Mouse (Mus musculus) CH12.LX (cell line): ENCODE results near the gene Kank1. TPM values are rescaled to one million over a fixed set of nuclear protein-coding genes. Genes with fewer than 3 reads are reported as not detected.

ENCODE experiments used
- DNase-seq: peaks from one replicate; pipeline ENCODE4 v3.0.0-alpha.2; 2013; ENCODE audit errors: extremely low read depth
- H3K27ac ChIP-seq: 2 replicates; pipeline ENCODE4 v1.5.1; 2012; ENCODE audit warnings: low read depth, mild to moderate bottlenecking, control low read depth, moderate library complexity; ENCODE audit not compliant: insufficient read depth
- H3K27me3 ChIP-seq: replicated peaks from 2 replicates; pipeline ENCODE3; 2012; ENCODE audit warnings: inconsistent platforms
- H3K36me3 ChIP-seq, 2 experiments: replicated peaks in 1 of 2; 2 replicates each; pipeline versions ENCODE3 to v1.6.1; 2012; ENCODE audit warnings: inconsistent platforms in 1 of 2, low read length in 1 of 2, mild to moderate bottlenecking in 1 of 2, mixed read lengths in 1 of 2, moderate library complexity in 1 of 2; ENCODE audit not compliant: control insufficient read depth in 1 of 2, insufficient read depth in 1 of 2
- H3K4me1 ChIP-seq, 2 experiments: 2 replicates each; pipeline ENCODE4 v1.6.1; 2012; ENCODE audit warnings: inconsistent platforms in 1 of 2, moderate library complexity in 1 of 2; ENCODE audit not compliant: insufficient read depth in 2 of 2, control insufficient read depth in 1 of 2
- H3K4me2 ChIP-seq: 2 replicates; pipeline ENCODE4 v1.6.1; 2012; ENCODE audit warnings: low read depth, mild to moderate bottlenecking, control low read depth; ENCODE audit not compliant: poor library complexity, insufficient read depth, severe bottlenecking
- H3K4me3 ChIP-seq, 3 experiments: fragments of 150-350 bp in 1 of 3; sonication (generic) in 1 of 3; replicated peaks in 1 of 3; 2 replicates each; pipeline versions ENCODE3 to v1.5.1; 2011 to 2012; ENCODE audit warnings: low read depth in 2 of 3, low read length in 2 of 3, mild to moderate bottlenecking in 2 of 3, moderate library complexity in 2 of 3, control low read depth in 1 of 3, improper control_type of control experiment in 1 of 3, inconsistent platforms in 1 of 3, mixed read lengths in 1 of 3; ENCODE audit not compliant: poor library complexity in 1 of 3
- H3K79me2 ChIP-seq: replicated peaks from 2 replicates; pipeline ENCODE4 v1.6.1; 2012; ENCODE audit warnings: mild to moderate bottlenecking, moderate library complexity; ENCODE audit not compliant: control insufficient read depth, poor library complexity, insufficient read depth, severe bottlenecking; ENCODE audit errors: extremely low read depth
- H3K9ac ChIP-seq: 2 replicates; pipeline ENCODE4 v1.6.1; 2012; ENCODE audit warnings: low read depth, mild to moderate bottlenecking, control low read depth, moderate library complexity; ENCODE audit not compliant: insufficient read depth
- H3K9me3 ChIP-seq: replicated peaks from 2 replicates; pipeline ENCODE3; 2012; ENCODE audit warnings: low read length, inconsistent platforms, mixed read lengths
- BHLHE40 ChIP-seq: IDR thresholded peaks from 2 replicates; pipeline ENCODE4 v1.6.1; 2011; ENCODE audit warnings: mild to moderate bottlenecking, low read depth, low read length, improper control_type of control experiment
- CHD2 ChIP-seq: IDR thresholded peaks from 2 replicates; pipeline ENCODE4 v1.6.1; 2011; ENCODE audit warnings: low read length, improper control_type of control experiment
- E2F4 ChIP-seq: IDR thresholded peaks from 2 replicates; pipeline ENCODE4 v1.6.1; 2011; ENCODE audit warnings: low read depth, low read length, improper control_type of control experiment; ENCODE audit not compliant: insufficient replicate concordance
- EP300 ChIP-seq: IDR thresholded peaks from 2 replicates; pipeline ENCODE4 v1.6.1; 2011; ENCODE audit warnings: low read length, improper control_type of control experiment
- ETS1 ChIP-seq: conservative IDR thresholded peaks from 2 replicates; pipeline ENCODE4 v1.6.1; 2012; ENCODE audit warnings: low read depth, mild to moderate bottlenecking, inconsistent platforms, low read length, improper control_type of control experiment, moderate library complexity
- HCFC1 ChIP-seq: IDR thresholded peaks from 2 replicates; pipeline ENCODE4 v1.6.1; 2012; ENCODE audit warnings: low read depth, mild to moderate bottlenecking, inconsistent platforms, low read length, improper control_type of control experiment
- JUN ChIP-seq: IDR thresholded peaks from 2 replicates; pipeline ENCODE4 v1.6.1; 2011; ENCODE audit warnings: low read depth, mild to moderate bottlenecking, low read length, improper control_type of control experiment, moderate library complexity; ENCODE audit not compliant: insufficient read depth
- JUND ChIP-seq: conservative IDR thresholded peaks from 2 replicates; pipeline ENCODE4 v1.6.1; 2011; ENCODE audit warnings: low read depth, low read length, improper control_type of control experiment
- MAFK ChIP-seq: IDR thresholded peaks from 2 replicates; pipeline ENCODE4 v1.6.1; 2011; ENCODE audit warnings: low read length, improper control_type of control experiment; ENCODE audit not compliant: insufficient replicate concordance
- MAX ChIP-seq: IDR thresholded peaks from 2 replicates; pipeline ENCODE4 v1.6.1; 2011; ENCODE audit warnings: low read length, improper control_type of control experiment
- MAZ ChIP-seq: IDR thresholded peaks from 2 replicates; pipeline ENCODE4 v1.6.1; 2012; ENCODE audit warnings: low read depth, mild to moderate bottlenecking, inconsistent platforms, low read length, improper control_type of control experiment, moderate library complexity
- MEF2A ChIP-seq: IDR thresholded peaks from 2 replicates; pipeline ENCODE4 v1.6.1; 2014; ENCODE audit warnings: low read depth, mild to moderate bottlenecking, inconsistent platforms, low read length, improper control_type of control experiment, borderline replicate concordance
- PAX5 ChIP-seq: IDR thresholded peaks from 2 replicates; pipeline ENCODE4 v1.6.1; 2012; ENCODE audit warnings: low read length, inconsistent platforms, mixed read lengths
- POLR2A ChIP-seq: IDR thresholded peaks from 2 replicates; pipeline ENCODE4 v1.6.1; 2011; ENCODE audit warnings: low read depth, mild to moderate bottlenecking, improper control_type of control experiment, low read length
- POLR2AphosphoS2 ChIP-seq: IDR thresholded peaks from 2 replicates; pipeline ENCODE4 v1.6.1; 2011; ENCODE audit warnings: low read depth, low read length, improper control_type of control experiment
- RAD21 ChIP-seq: IDR thresholded peaks from 2 replicates; pipeline ENCODE4 v1.6.1; 2011; ENCODE audit warnings: low read depth, mild to moderate bottlenecking, low read length, improper control_type of control experiment, moderate library complexity
- SIN3A ChIP-seq: IDR thresholded peaks from 2 replicates; pipeline ENCODE4 v1.6.1; 2012; ENCODE audit warnings: low read length, improper control_type of control experiment, inconsistent platforms
- SMC3 ChIP-seq: IDR thresholded peaks from 2 replicates; pipeline ENCODE4 v1.6.1; 2011; ENCODE audit warnings: low read depth, low read length, improper control_type of control experiment
- TBP ChIP-seq: conservative IDR thresholded peaks from 2 replicates; pipeline ENCODE4 v1.6.1; 2011; ENCODE audit warnings: low read depth, low read length, improper control_type of control experiment
- TCF12 ChIP-seq: IDR thresholded peaks from 2 replicates; pipeline ENCODE4 v1.6.1; 2014; ENCODE audit warnings: low read depth, mild to moderate bottlenecking, inconsistent platforms, low read length, improper control_type of control experiment
- ZC3H11A ChIP-seq: IDR thresholded peaks from 2 replicates; pipeline ENCODE4 v1.6.1; 2012; ENCODE audit warnings: low read depth, mild to moderate bottlenecking, inconsistent platforms, low read length, improper control_type of control experiment
- ZKSCAN1 ChIP-seq: IDR thresholded peaks from 2 replicates; pipeline ENCODE4 v1.6.1; 2012; ENCODE audit warnings: low read depth, inconsistent platforms, low read length, improper control_type of control experiment, borderline replicate concordance
- dilution Hi-C: fragments of 300-500 bp; cut with MboI; formaldehyde crosslinking; loops from 2 replicates; pipeline ENCODE4 v1.14.3; 2020; ENCODE audit warnings: low sequenced_read_pairs; ENCODE audit not compliant: extremely low pct_unique_long_range_greater_than_20kb, extremely low pct_ligation_motif_present
- in situ Hi-C: fragments of 300-500 bp; cut with MboI; formaldehyde crosslinking; loops from 3 replicates; pipeline ENCODE4 v1.14.3; 2019; ENCODE audit warnings: low sequenced_read_pairs, low pct_ligation_motif_present, low pct_unique_long_range_greater_than_20kb, mixed read lengths
- polyA plus RNA-seq: library from polyadenylated mRNA; unstranded; fragments of >175 nt; gene quantifications from 2 replicates; pipeline ENCODE4 v1.2.1, GENCODE M21; 2012; ENCODE audit warnings: low read depth; ENCODE audit not compliant: insufficient read length
- total RNA-seq, 2 experiments: library from RNA; depleted of rRNA; stranded (reverse); fragments of 300-350 nt in 1 of 2; fragments of >200 nt in 1 of 2; gene quantifications; 2 replicates each; pipeline ENCODE4 v1.2.3; 2012 to 2014

The Kank1 gene
- total and polyA plus RNA-seq, 3 experiments, result 0.10 to 0.13 (median 0.12) TPM

- Histone ChIP-seq H3K9ac (no peak overlapping the region; the same call in 1 of the 2 replicates), H3K36me3 (no peaks in the 10 kb centered on the region), H3K9me3 (no peaks in the 10 kb centered on the region), H3K27me3 (no peaks in the 10 kb centered on the region), H3K79me2 (no peaks in the 10 kb centered on the region), H3K4me3 (no peak overlapping the region), H3K4me1 (peaks cover 23 to 79% of the 10 kb centered on the region in 2 experiments), H3K27ac (no peak overlapping the region), H3K4me2 (peak overlapping the region; percentile 79)
- DNase-seq, result peak; percentile 37
- dilution Hi-C loops, result no loop called here
- in situ Hi-C loops, result no loop called here
- TF ChIP-seq ZKSCAN1 (no peak), CHD2 (no peak), TBP (no peak), BHLHE40 (no peak), E2F4 (no peak), HCFC1 (no peak), MAFK (no peak), MAZ (no peak), SIN3A (no peak), POLR2A (no peak), ETS1 (no peak), JUND (no peak), POLR2AphosphoS2 (no peak)
These were observed 74.9 kb downstream of the Kank1 start for GRCm38 (mm10) chr19:25311626-25312025.

GRCm38 (mm10) chr19:25315458-25315889, 78.7 kb downstream of the Kank1 start:
- no peak overlapping the region for H3K9ac ChIP-seq
- H3K79me2 ChIP-seq, result no peaks in the 10 kb centered on the region
- H3K4me1 ChIP-seq, result peaks cover 19 to 54% of the 10 kb centered on the region in 2 experiments
- TF ChIP-seq TBP, result no peak
- TF ChIP-seq RAD21, result no peak
- TF ChIP-seq TCF12, result no peak
- no peak for TF ChIP-seq SMC3
- no peak for TF ChIP-seq JUN
- peak; percentile 37; the same call in 1 of the 2 replicates for TF ChIP-seq MEF2A
- no peak for TF ChIP-seq PAX5
- TF ChIP-seq EP300, result peak; percentile 4; the same call in 1 of the 2 replicates
- TF ChIP-seq ZC3H11A, result no peak
- TF ChIP-seq MAX, result 0 out of 2 replicates have a peak, but pooled peaks have one; percentile 9
- peak; percentile 52 for TF ChIP-seq BHLHE40
- peak; percentile 21; the same call in 1 of the 2 replicates for TF ChIP-seq ETS1
- TF ChIP-seq ZKSCAN1, result no peak
- TF ChIP-seq POLR2AphosphoS2, result no peak
- H3K4me3 ChIP-seq, result no peak overlapping the region
- no peak overlapping the region for H3K27ac ChIP-seq
- in situ Hi-C loops, result no loop called here
- no peaks in the 10 kb centered on the region for H3K27me3 ChIP-seq
- H3K36me3 ChIP-seq, result no peaks in the 10 kb centered on the region
- dilution Hi-C loops, result no loop called here
- no peak overlapping the region for H3K4me2 ChIP-seq
- DNase-seq, result peak; percentile 84
- H3K9me3 ChIP-seq, result peaks cover 6% of the 10 kb centered on the region
